Mouse (Mus musculus) cerebellum, adult 11-12 months (tissue): Measurements from ENCODE around the gene Sdf2.
"Not testable (repeated sequence)": the region's sequence is repeated elsewhere in the genome, so short reads cannot be mapped to it uniquely, and the experiment has no call there.

ENCODE experiments used
- DNase-seq: peaks from one replicate; pipeline ENCODE4 v3.0.0; 2022

The Sdf2 gene

DNA sequence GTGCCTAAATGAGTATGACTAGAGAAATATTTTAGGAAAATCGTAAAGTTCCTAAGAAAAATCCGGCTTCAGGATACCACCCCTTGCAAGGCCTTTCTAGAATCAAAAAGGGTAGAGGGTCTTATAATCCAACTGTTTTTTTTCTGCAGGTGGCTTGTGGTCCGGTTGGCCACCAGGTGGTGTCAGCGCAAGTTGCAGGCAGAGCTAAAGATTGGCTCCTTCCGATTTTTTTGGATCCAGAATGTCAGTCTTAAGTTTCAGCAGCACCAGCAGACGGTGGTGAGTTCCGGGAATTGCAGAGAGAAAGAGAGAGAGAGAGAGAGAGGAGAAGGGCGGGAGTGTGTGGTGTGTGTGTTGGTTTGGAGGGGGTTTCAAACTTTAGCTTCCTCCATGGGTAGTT lies 17.0 kb downstream of the Sdf2 start:
- peak; percentile 43 for DNase-seq

GRCm38 (mm10) chr11:78265571-78265970 lies 20.0 kb downstream of the Sdf2 start:
- DNase-seq, result no peak

DNA sequence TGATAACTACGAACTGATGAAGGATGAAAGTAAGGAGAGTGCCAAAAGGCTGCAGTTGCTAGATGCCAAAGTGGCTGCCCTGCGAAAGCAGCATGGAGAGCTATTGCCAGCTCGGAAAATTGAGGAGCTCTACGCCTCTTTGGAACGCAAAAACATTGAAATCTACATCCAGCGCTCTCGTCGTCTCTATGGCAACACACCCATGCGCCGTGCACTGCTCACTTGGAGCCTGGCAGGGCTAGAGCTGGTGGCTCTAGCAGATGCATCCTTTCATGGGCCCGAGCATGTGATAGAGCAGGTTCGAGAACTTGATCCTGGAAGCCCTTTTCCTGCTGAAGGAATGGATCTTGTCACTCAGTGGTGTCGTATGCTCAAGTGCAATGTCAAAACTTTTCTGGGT lies 26.4 kb downstream of the Sdf2 start:
- DNase-seq, result no peak

DNA sequence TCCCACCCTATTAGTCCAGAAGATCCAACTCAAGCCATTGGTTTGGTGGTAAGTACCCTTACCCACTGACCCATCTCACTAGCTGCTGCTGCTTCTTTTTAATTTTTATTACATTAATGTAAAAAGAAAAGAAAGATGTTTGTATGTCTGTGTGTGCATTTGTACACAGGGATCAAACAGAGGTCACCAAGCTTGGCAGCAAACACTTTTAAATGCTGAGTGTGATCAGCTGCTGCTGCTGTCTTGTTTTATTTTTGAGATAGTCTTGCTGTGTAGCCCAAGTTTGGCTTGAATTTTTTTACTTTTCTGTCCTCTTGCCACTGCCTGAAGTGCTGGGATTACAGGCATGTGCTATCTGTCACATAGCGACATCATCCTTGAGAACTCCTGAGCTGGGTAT lies 30.1 kb downstream of the Sdf2 start:
- DNase-seq, result no peak

GRCm38 (mm10) chr11:78276169-78276568 lies 30.6 kb downstream of the Sdf2 start:
- not testable (repeated sequence) for DNase-seq

- no peak for DNase-seq
Measured at GRCm38 (mm10) chr11:78278853-78279252, 33.3 kb downstream of the Sdf2 start.

- DNase-seq, result no peak
Measured at GRCm38 (mm10) chr11:78279586-78279985, 34.0 kb downstream of the Sdf2 start.

GRCm38 (mm10) chr11:78289146-78289763 lies 43.7 kb downstream of the Sdf2 start:
- no peak for DNase-seq

DNA sequence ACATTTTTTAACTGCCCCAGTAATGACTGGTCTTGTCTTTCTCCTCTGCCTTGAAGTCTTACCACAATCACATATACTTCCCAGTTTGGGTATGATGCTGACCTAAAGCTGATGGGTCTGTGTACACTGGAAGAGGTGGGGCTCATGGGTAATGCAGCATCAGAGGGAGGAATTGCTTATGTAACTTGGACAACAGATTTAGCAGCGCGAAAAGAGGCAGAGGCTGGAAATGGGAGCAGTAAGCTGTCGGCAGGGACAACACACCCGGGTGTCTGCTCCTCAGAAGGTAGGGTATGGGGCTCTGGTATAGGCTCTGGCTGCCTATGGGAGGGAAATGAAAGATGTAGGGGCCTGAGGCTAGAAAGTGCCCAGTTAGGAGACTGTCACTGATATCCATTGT lies 45.1 kb downstream of the Sdf2 start, which contains the start of gene BC030499:
Gene BC030499, plus strand, starts transcription at position 188 of the 400 bp plus-strand sequence.
- no peak for DNase-seq

DNA sequence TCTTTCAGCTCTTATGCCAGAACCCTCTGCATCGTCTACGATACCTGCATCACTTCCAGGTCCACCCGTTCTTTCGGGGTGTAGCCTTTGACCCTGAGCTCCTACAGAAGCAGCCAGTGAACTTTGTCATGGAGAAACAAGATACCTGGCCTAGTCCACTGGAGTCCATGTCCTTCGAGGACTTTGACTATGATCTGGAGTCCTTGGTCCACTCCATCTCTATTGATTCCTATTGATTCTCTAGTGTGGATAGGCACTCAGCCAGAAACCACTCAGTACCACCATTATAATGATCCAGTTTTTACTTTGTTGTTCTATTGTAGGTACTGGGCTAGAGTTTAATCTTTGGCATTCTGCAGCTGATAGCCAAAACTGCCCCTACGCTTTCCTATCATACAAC lies 49.0 kb downstream of the Sdf2 start:
- no peak for DNase-seq

GRCm38 (mm10) chr11:78300917-78301316 lies 55.4 kb downstream of the Sdf2 start:
- DNase-seq, result no peak

- DNase-seq, result peak; percentile 82
Measured at GRCm38 (mm10) chr11:78301357-78302084, 56.0 kb downstream of the Sdf2 start, which contains the start of gene Spag5. Gene Spag5 (plus strand): TSS chr11:78301529.
